Mouse (Mus musculus) forebrain, embryonic 16.5 days (tissue): ENCODE results near the gene Tmem39a. TPM values are rescaled to one million over a fixed set of nuclear protein-coding genes. Genes with fewer than 3 reads are reported as not detected.
A peak's percentile ranks its signal among the peaks of the same experiment; 100 is the strongest.

Source experiments
- ATAC-seq: fragments of 200-750 bp; cut with Nextera tagmentation; 2 replicates; pipeline ENCODE4 v1.8.0; 2017; ENCODE audit warnings: mild to moderate bottlenecking, moderate library complexity
- H3K27ac ChIP-seq: fragments of 300-500 bp; sonication (generic); 2 replicates; pipeline ENCODE4 v1.5.1; 2014; ENCODE audit warnings: low read length, control low read depth
- H3K27me3 ChIP-seq: fragments of 300-500 bp; sonication (generic); replicated peaks from 2 replicates; pipeline ENCODE4 v1.6.1; 2014; ENCODE audit warnings: low read length; ENCODE audit not compliant: control insufficient read depth, insufficient read depth
- H3K36me3 ChIP-seq: fragments of 300-500 bp; sonication (generic); 2 replicates; pipeline ENCODE4 v1.6.1; 2014; ENCODE audit not compliant: control insufficient read depth, insufficient read depth
- H3K4me1 ChIP-seq: fragments of 300-500 bp; sonication (generic); replicated peaks from 2 replicates; pipeline ENCODE4 v1.6.1; 2014; ENCODE audit warnings: low read length; ENCODE audit not compliant: control insufficient read depth, insufficient read depth
- H3K4me2 ChIP-seq: fragments of 300-500 bp; sonication (generic); 2 replicates; pipeline ENCODE4 v1.6.1; 2014; ENCODE audit warnings: mild to moderate bottlenecking, low read length, control low read depth
- H3K4me3 ChIP-seq: fragments of 300-500 bp; sonication (generic); replicated peaks from 2 replicates; pipeline ENCODE4 v1.5.1; 2014; ENCODE audit warnings: mild to moderate bottlenecking, low read length, control low read depth
- H3K9ac ChIP-seq: fragments of 300-500 bp; sonication (generic); replicated peaks from 2 replicates; pipeline ENCODE4 v1.6.1; 2014; ENCODE audit warnings: low read depth, low read length, control low read depth
- H3K9me3 ChIP-seq: fragments of 300-500 bp; sonication (generic); 2 replicates; pipeline ENCODE4 v1.6.1; 2016; ENCODE audit warnings: low read length; ENCODE audit not compliant: control insufficient read depth
- WGBS: fragments of 180-500 bp; shearing (Covaris S2); extraction: QIAGEN DNeasy Blood & Tissue Kit; methylation state at CpG from one replicate; pipeline ENCODE4 v1.1.7; 2014; 5-methylcytosine and 5-hydroxymethylcytosine counted together
- polyA plus RNA-seq: library from polyadenylated mRNA; unstranded; fragments of >200 nt; fragmentation: Nextera tagmentation; extraction: Ambion mirVana; gene quantifications from 2 replicates; pipeline ENCODE4 v1.2.1, GENCODE M21; 2015

Tmem39a gene
- polyA plus RNA-seq, 1 experiment from 2014 or later = 37.3 TPM

DNA sequence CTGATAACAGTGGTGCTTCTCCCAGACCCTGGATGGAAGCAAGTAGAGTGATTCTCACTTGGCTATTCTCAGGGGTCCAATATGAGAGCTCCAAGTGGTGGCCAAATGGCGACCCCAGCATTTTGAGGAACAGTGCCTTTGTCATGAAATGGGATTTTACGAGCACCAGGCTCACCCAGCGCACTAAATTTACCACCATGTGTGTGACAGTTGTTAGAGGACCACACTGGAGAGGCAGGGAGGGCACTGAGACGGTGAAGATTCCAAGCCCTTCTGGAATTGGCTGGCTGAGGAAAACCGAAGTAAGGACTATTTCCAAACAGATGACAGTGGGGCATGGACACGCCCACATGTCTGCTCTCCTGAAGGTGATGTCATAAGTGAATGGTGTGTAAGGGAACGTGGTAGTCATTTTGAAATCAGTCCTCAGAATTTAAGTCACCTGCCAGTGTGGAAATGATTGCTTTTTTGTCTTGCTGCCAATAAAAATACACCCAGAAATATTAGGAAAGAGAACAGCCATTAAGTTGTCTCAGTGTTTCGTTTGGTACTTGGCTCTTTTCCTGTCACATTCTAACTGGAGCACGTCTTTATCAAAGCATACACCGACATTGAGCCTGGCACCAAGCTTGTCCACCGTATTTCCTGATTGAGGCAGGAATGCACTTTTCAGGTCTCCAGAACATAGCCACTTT, 40.6 kb downstream of the Tmem39a start:
- Histone ChIP-seq H3K4me2 (no peak overlapping the region), H3K9ac (no peak overlapping the region), H3K27ac (no peak overlapping the region), H3K4me3 (no peak overlapping the region), H3K27me3 (no peaks in the 10 kb centered on the region), H3K9me3 (no peaks in the 10 kb centered on the region), H3K4me1 (no peaks in the 10 kb centered on the region), H3K36me3 (no peaks in the 10 kb centered on the region)
- 79% methylated on average over 11 of the region's 11 CpGs for WGBS
- no peak for ATAC-seq

- Histone ChIP-seq H3K36me3 (no peaks in the 10 kb centered on the region), H3K4me1 (no peaks in the 10 kb centered on the region), H3K4me2 (no peak overlapping the region), H3K27me3 (no peaks in the 10 kb centered on the region), H3K4me3 (no peak overlapping the region), H3K27ac (no peak overlapping the region), H3K9me3 (no peaks in the 10 kb centered on the region), H3K9ac (no peak overlapping the region)
- WGBS = 48% methylated on average over 11 of the region's 11 CpGs
- 0 out of 2 replicates have a peak, but pooled peaks have one; percentile 61 for ATAC-seq
These were observed 44.7 kb downstream of the Tmem39a start for GRCm38 (mm10) chr16:38602989-38603804.

GRCm38 (mm10) chr16:38606509-38606908, 48.0 kb downstream of the Tmem39a start:
- no peaks in the 10 kb centered on the region for H3K27me3 ChIP-seq
- no peaks in the 10 kb centered on the region for H3K4me1 ChIP-seq
- no peak overlapping the region for H3K4me2 ChIP-seq
- H3K9ac ChIP-seq = no peak overlapping the region
- WGBS = 92% methylated on average over 7 of the region's 7 CpGs
- no peaks in the 10 kb centered on the region for H3K36me3 ChIP-seq
- peaks cover 4% of the 10 kb centered on the region; the same call in 1 of the 2 replicates for H3K9me3 ChIP-seq
- no peak overlapping the region for H3K27ac ChIP-seq
- no peak for ATAC-seq
- H3K4me3 ChIP-seq = no peak overlapping the region

GRCm38 (mm10) chr16:38608687-38609086, 50.2 kb downstream of the Tmem39a start:
- Histone ChIP-seq H3K4me1 (no peaks in the 10 kb centered on the region), H3K9ac (no peak overlapping the region), H3K4me3 (no peak overlapping the region), H3K27ac (no peak overlapping the region), H3K36me3 (no peaks in the 10 kb centered on the region), H3K27me3 (no peaks in the 10 kb centered on the region), H3K9me3 (peaks cover 4% of the 10 kb centered on the region; the same call in 1 of the 2 replicates), H3K4me2 (no peak overlapping the region)
- ATAC-seq = no peak
- WGBS = 85% methylated on average over 12 of the region's 12 CpGs

GRCm38 (mm10) chr16:38609092-38609491, 50.6 kb downstream of the Tmem39a start:
- H3K9ac ChIP-seq = no peak overlapping the region
- no peak overlapping the region for H3K4me2 ChIP-seq
- no peak for ATAC-seq
- no peaks in the 10 kb centered on the region for H3K4me1 ChIP-seq
- WGBS = 74% methylated on average over 18 of the region's 18 CpGs
- no peak overlapping the region for H3K27ac ChIP-seq
- peaks cover 4% of the 10 kb centered on the region; the same call in 1 of the 2 replicates for H3K9me3 ChIP-seq
- H3K4me3 ChIP-seq = no peak overlapping the region
- H3K36me3 ChIP-seq = no peaks in the 10 kb centered on the region
- no peaks in the 10 kb centered on the region for H3K27me3 ChIP-seq

DNA sequence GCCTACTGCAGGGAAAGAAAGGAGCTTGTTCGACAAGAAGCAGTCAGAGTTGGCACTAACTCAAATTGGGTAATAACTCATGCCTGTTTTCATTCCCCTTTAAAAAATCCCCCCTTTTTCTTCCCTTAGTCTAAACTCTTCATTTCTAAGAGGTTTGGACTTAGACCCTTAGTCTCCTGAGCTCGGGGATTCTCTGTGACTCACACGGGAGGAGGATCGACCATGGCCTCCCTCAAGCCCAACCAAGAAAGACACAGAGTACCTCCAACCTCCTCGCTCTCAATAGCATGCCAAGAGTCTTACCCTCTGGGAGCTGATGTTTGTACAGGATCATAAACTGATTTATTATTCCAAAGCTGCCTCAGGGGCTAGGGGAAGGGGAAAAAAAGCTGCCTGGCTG, 54.1 kb downstream of the Tmem39a start:
- 76% methylated on average over 5 of the region's 5 CpGs for WGBS
- ATAC-seq = no peak

GRCm38 (mm10) chr16:38613646-38614045, 55.1 kb downstream of the Tmem39a start:
- ATAC-seq = no peak
- no peak overlapping the region for H3K4me3 ChIP-seq
- peaks cover 4% of the 10 kb centered on the region; the same call in 1 of the 2 replicates for H3K9me3 ChIP-seq
- 93% methylated on average over 6 of the region's 6 CpGs for WGBS
- H3K4me2 ChIP-seq = no peak overlapping the region
- H3K9ac ChIP-seq = no peak overlapping the region
- H3K36me3 ChIP-seq = no peaks in the 10 kb centered on the region
- no peaks in the 10 kb centered on the region for H3K27me3 ChIP-seq
- no peaks in the 10 kb centered on the region for H3K4me1 ChIP-seq
- no peak overlapping the region for H3K27ac ChIP-seq

More for the DNA sequence above, 54.1 kb downstream of the Tmem39a start:
- no peak overlapping the region for H3K4me3 ChIP-seq
- H3K4me2 ChIP-seq = no peak overlapping the region
- no peak overlapping the region for H3K27ac ChIP-seq
- H3K27me3 ChIP-seq = no peaks in the 10 kb centered on the region
- H3K9ac ChIP-seq = no peak overlapping the region
- H3K36me3 ChIP-seq = no peaks in the 10 kb centered on the region
- H3K9me3 ChIP-seq = peaks cover 4% of the 10 kb centered on the region; the same call in 1 of the 2 replicates
- H3K4me1 ChIP-seq = no peaks in the 10 kb centered on the region

DNA sequence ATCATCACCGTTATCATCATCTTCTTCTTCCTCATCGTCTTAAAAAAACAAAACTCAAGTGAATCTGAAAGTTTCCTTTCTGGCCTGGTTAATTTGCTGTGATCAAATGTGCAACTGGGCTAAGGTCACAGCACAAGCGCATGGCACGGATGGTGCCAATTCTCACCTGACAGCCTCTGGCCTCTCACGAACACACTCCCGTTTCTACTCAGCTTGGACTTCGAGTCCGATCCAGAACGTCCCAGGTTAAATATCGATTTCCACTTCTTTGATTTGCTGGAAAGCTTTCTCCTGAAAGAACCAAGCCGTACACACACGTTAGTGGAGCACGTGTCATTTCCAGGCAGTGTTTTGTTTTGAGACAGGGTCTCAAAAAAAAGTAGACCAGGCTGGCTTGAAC, 59.5 kb downstream of the Tmem39a start:
- Histone ChIP-seq H3K27me3 (no peaks in the 10 kb centered on the region), H3K27ac (no peak overlapping the region), H3K4me2 (no peak overlapping the region), H3K4me1 (no peaks in the 10 kb centered on the region), H3K9ac (no peak overlapping the region), H3K36me3 (no peaks in the 10 kb centered on the region), H3K4me3 (no peak overlapping the region), H3K9me3 (no peaks in the 10 kb centered on the region)
- WGBS = 94% methylated on average over 13 of the region's 13 CpGs
- ATAC-seq = no peak

DNA sequence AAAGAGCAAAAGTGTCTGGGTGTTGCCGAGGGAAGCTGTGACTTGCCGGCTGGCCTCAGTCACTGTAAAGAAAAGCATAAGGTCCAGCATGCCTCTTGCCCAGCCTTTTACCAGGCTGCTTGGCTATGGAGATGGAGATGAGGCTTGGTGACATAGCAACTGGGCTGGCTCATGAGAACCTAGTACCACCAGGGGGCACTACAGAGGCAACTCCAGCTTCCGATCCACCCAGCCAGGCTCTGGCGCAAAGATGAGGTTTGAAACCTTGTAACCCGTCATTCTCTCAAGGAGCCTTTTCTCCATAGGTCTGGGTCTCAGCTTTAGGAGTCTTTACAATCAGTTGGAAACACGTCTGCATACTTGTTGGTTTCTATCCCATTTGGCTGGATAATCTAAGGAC, 60.6 kb downstream of the Tmem39a start:
- no peak overlapping the region for H3K9ac ChIP-seq
- H3K9me3 ChIP-seq = no peaks in the 10 kb centered on the region
- peak; percentile 55 for ATAC-seq
- H3K4me3 ChIP-seq = no peak overlapping the region
- no peak overlapping the region for H3K4me2 ChIP-seq
- 20% methylated on average over 6 of the region's 6 CpGs for WGBS
- no peak overlapping the region for H3K27ac ChIP-seq
- no peaks in the 10 kb centered on the region for H3K36me3 ChIP-seq
- no peaks in the 10 kb centered on the region for H3K27me3 ChIP-seq
- H3K4me1 ChIP-seq = no peaks in the 10 kb centered on the region
